Mouse (Mus musculus): ENCODE measurements at regions not wholly inside any gene's neighbourhood (a gene's known extent, or its start where the extent isn't known, plus 50 kb on each side); places are given as distances from the start of the nearest gene placed in this dataset.

- peak; percentile 22 for DNase-seq (ENCODE audit: low read depth)
- TF ChIP-seq CTCF (IDR thresholded peaks at IDR 0.05; ENCODE audit: borderline replicate concordance, extremely low read depth, insufficient read depth, insufficient read length) (no peak), POLR2A (IDR thresholded peaks at IDR 0.05; ENCODE audit: borderline replicate concordance, extremely low read depth, insufficient read depth, insufficient read length, poor library complexity, severe bottlenecking) (no peak)
Measured at GRCm38 (mm10) chrX:141800848-141801247, 74.2 kb downstream of the Gm15294 start.
